Mouse (Mus musculus) MEL-GATA-1-ER (cell line): ENCODE results near the gene Tsga10ip.
A peak's percentile ranks its signal among the peaks of the same experiment; 100 is the strongest.
"Not testable (repeated sequence)": the region's sequence is repeated elsewhere in the genome, so short reads cannot be mapped to it uniquely, and the experiment has no call there.

Experiments used
- DNase-seq: peaks from one replicate; pipeline ENCODE4 v3.0.0-alpha.2; 2012; ENCODE audit warnings: low read depth; ENCODE audit errors: extremely low read depth

The Tsga10ip gene

GRCm38 (mm10) chr19:5390416-5390815 lies 11.9 kb downstream of the Tsga10ip start:
- no peak for DNase-seq

- no peak for DNase-seq
Measured at GRCm38 (mm10) chr19:5389647-5390046, 12.7 kb downstream of the Tsga10ip start.

- DNase-seq = peak; percentile 87
Measured at GRCm38 (mm10) chr19:5388588-5389242, 13.6 kb downstream of the Tsga10ip start, which contains the start of gene Sart1. TSS of gene Sart1 (minus strand) at chr19:5388703.

GRCm38 (mm10) chr19:5388011-5388441 lies 14.3 kb downstream of the Tsga10ip start:
- DNase-seq = no peak

- DNase-seq = no peak
Measured at GRCm38 (mm10) chr19:5384715-5385114, 17.6 kb downstream of the Tsga10ip start.

GRCm38 (mm10) chr19:5383326-5383725 lies 19.0 kb downstream of the Tsga10ip start:
- no peak for DNase-seq

- DNase-seq = no peak
Measured at GRCm38 (mm10) chr19:5377446-5377845, 24.9 kb downstream of the Tsga10ip start.

GRCm38 (mm10) chr19:5374748-5375147 lies 27.6 kb downstream of the Tsga10ip start:
- DNase-seq = no peak

GRCm38 (mm10) chr19:5374177-5374576 lies 28.1 kb downstream of the Tsga10ip start:
- no peak for DNase-seq

- no peak for DNase-seq
Measured at GRCm38 (mm10) chr19:5372724-5373123, 29.6 kb downstream of the Tsga10ip start.

GRCm38 (mm10) chr19:5370932-5371331 lies 31.4 kb downstream of the Tsga10ip start:
- DNase-seq = no peak

GRCm38 (mm10) chr19:5367455-5367854 lies 34.9 kb downstream of the Tsga10ip start:
- DNase-seq = no peak

- DNase-seq = no peak
Measured at GRCm38 (mm10) chr19:5367053-5367359, 35.3 kb downstream of the Tsga10ip start, which contains the start of gene Banf1. TSS of gene Banf1 (minus strand) at chr19:5367168.

GRCm38 (mm10) chr19:5366175-5367052 lies 35.9 kb downstream of the Tsga10ip start, which contains the start of gene Eif1ad:
TSS of gene Eif1ad (plus strand) at chr19:5366741.
- peak; percentile 94 for DNase-seq

GRCm38 (mm10) chr19:5365751-5366150 lies 36.6 kb downstream of the Tsga10ip start:
- no peak for DNase-seq

- no peak for DNase-seq
Measured at GRCm38 (mm10) chr19:5364124-5364523, 38.2 kb downstream of the Tsga10ip start.

GRCm38 (mm10) chr19:5362186-5362585 lies 40.1 kb downstream of the Tsga10ip start:
- no peak for DNase-seq

GRCm38 (mm10) chr19:5356080-5356479 lies 46.2 kb downstream of the Tsga10ip start:
- no peak for DNase-seq

GRCm38 (mm10) chr19:5353609-5354008 lies 48.7 kb downstream of the Tsga10ip start:
- DNase-seq = no peak

GRCm38 (mm10) chr19:5349502-5349873 lies 52.8 kb downstream of the Tsga10ip start, which contains the start of gene Cst6:
TSS of gene Cst6 (minus strand) at chr19:5349574.
- DNase-seq = not testable (repeated sequence)

- DNase-seq = peak; percentile 41
Measured at GRCm38 (mm10) chr19:5348526-5349501, 53.5 kb downstream of the Tsga10ip start.
